8 mouse cellular contexts compared by ENCODE assay signal in genomic region chr5:37338288-37338687, GRCm38 (mm10). TPM values are rescaled to one million over a fixed set of nuclear protein-coding genes. Genes with fewer than 3 reads are reported as not detected.
DNase-seq lines count a peak whose midpoint lies in the region; ATAC-seq and TF ChIP-seq lines count a peak whose summit lies in the region.

TSS of gene Evc2 (plus strand) at chr5:37338499.

- peak within 1 kb of the TSS; percentile 80 for H3K9ac ChIP-seq in ES-E14 (ENCODE audit: insufficient read depth, low read depth, low read length, poor library complexity, severe bottlenecking)
- peak within 1 kb of the TSS; percentile 71 for H3K9ac ChIP-seq in hindbrain, embryonic 11.5 days (ENCODE audit: low read depth, low read length)

- H3K4me2 ChIP-seq in hindbrain, embryonic 11.5 days (replicated peaks; ENCODE audit: low read depth, low read length) = peak within 1 kb of the TSS; percentile 84

- no peak within 1 kb of the TSS for H3K27ac ChIP-seq in ES-E14 (ENCODE audit: insufficient read depth, low read depth, low read length, poor library complexity, severe bottlenecking)
- H3K27ac ChIP-seq in brown adipose tissue, adult 24 weeks (replicated peaks; ENCODE audit: low read depth, low read length) = no peak within 1 kb of the TSS
- no peak within 1 kb of the TSS; the same call in 1 of the 2 replicates for H3K27ac ChIP-seq in hindbrain, embryonic 11.5 days (ENCODE audit: low read depth, low read length)

- H3K27me3 ChIP-seq in hindbrain, embryonic 11.5 days (ENCODE audit: control insufficient read depth, insufficient read depth, low read length) = no peaks in the 10 kb centered on the region

- under 1% methylated on average over 26 of the region's 27 CpGs for WGBS in hindbrain, embryonic 11.5 days

- no peak for DNase-seq in ES-E14 (ENCODE audit: low read depth, low spot score)
- DNase-seq in frontal cortex, postnatal 25 days (ENCODE audit: low spot score in 2 of 2) = peak; percentile 52 to 69
- peak; percentile 79 for DNase-seq in hindbrain, embryonic 11.5 days (ENCODE audit: low spot score)
- DNase-seq in layer of hippocampus, adult 9-11 months = peak; percentile 75
- DNase-seq in lung, adult 18-20 months = peak; percentile 59 to 67
- peak; percentile 66 for DNase-seq in ovary, postnatal 14 days (ENCODE audit: low spot score)
- no peak for DNase-seq in spleen, postnatal 14 days (ENCODE audit: low spot score in 2 of 2)

- H3K4me3 ChIP-seq in ES-E14 (ENCODE audit: insufficient read depth in 1 of 2, low read depth in 1 of 2, low read length in 2 of 2, poor library complexity in 1 of 2, severe bottlenecking in 1 of 2) = peak within 1 kb of the TSS; percentile 75 to 79
- peak within 1 kb of the TSS; percentile 55 for H3K4me3 ChIP-seq in brown adipose tissue, adult 24 weeks (ENCODE audit: insufficient read depth, low read depth, low read length)
- peak within 1 kb of the TSS; percentile 49 for H3K4me3 ChIP-seq in hindbrain, embryonic 11.5 days (ENCODE audit: low read depth, low read length)

- H3K4me1 ChIP-seq in ES-E14 (ENCODE audit: control insufficient read depth in 2 of 2, insufficient read depth in 2 of 2, low read length in 2 of 2, poor library complexity in 1 of 2) = peaks cover 2 to 7% of the 10 kb centered on the region in 2 experiments; a peak in 1 of 4 replicates
- 0 out of 2 replicates have a peak, but pooled peaks cover 2% of the 10 kb centered on the region for H3K4me1 ChIP-seq in brown adipose tissue, adult 24 weeks (ENCODE audit: control insufficient read depth, insufficient read depth, insufficient read length, low read length)
- peaks cover 10% of the 10 kb centered on the region for H3K4me1 ChIP-seq in hindbrain, embryonic 11.5 days (replicated peaks; ENCODE audit: control insufficient read depth, insufficient read depth, low read length)

- ATAC-seq in hindbrain, embryonic 11.5 days (ENCODE audit: low FRiP score) = peak; percentile 71

- in situ Hi-C loops in ES-E14 (cut with MboI; ENCODE audit: low sequenced_read_pairs in 2 of 2, unreplicated experiment in 2 of 2) = no loop called here

- H3K9me3 ChIP-seq in ES-E14 (ENCODE audit: control insufficient read depth, insufficient read depth, low read depth, low read length) = no peaks in the 10 kb centered on the region
- no peaks in the 10 kb centered on the region for H3K9me3 ChIP-seq in hindbrain, embryonic 11.5 days (ENCODE audit: control insufficient read depth, low read length)

- peaks cover under 1% of the 10 kb centered on the region; the same call in 1 of the 2 replicates for H3K36me3 ChIP-seq in ES-E14 (ENCODE audit: control insufficient read depth, insufficient read depth, low read length, poor library complexity, severe bottlenecking)
- H3K36me3 ChIP-seq in hindbrain, embryonic 11.5 days (ENCODE audit: control insufficient read depth, insufficient read depth, low read length) = no peaks in the 10 kb centered on the region; the same call in 1 of the 2 replicates

TF ChIP-seq in ES-E14, 5 proteins besides CTCF, POLR2A, EP300 and RAD21:
- TF ChIP-seq CHD2 (IDR thresholded peaks at IDR 0.05; ENCODE audit: low read depth, low read length) = no peak
- no peak for TF ChIP-seq ZC3H11A (IDR thresholded peaks at IDR 0.05; ENCODE audit: borderline replicate concordance, low read depth, low read length)
- TF ChIP-seq MAFK (IDR thresholded peaks at IDR 0.05; ENCODE audit: insufficient read depth, low read depth, low read length) = no peak
- no peak for TF ChIP-seq ZNF384 (IDR thresholded peaks at IDR 0.05; ENCODE audit: low read depth, low read length)
- TF ChIP-seq HCFC1 (IDR thresholded peaks at IDR 0.05; ENCODE audit: borderline replicate concordance, insufficient read depth, low read length) = no peak
TF ChIP-seq in ES-E14: peak in this region for 0.

RNA-seq across cellular contexts. Expression of gene Evc2, which starts in this region (rescaled TPM):
- 32.1 and 50.8 TPM in 2 replicates for total RNA-seq in ES-E14 (2012; rRNA removed)
- polyA plus RNA-seq in brown adipose tissue, adult 24 weeks (2012; ENCODE audit: insufficient read depth, insufficient read length, missing spikeins) = 1.1 and 1.3 TPM in 2 replicates
- polyA plus RNA-seq in hindbrain, embryonic 11.5 days (2014; fragmentation: Nextera tagmentation; extraction: Ambion mirVana) = 7.7 and 8.1 TPM in 2 replicates

Comparison
In these comparisons a context has a peak if more than half of its experiments do, and no peak if none do; other contexts are left out.
1. DNase-seq: peak in frontal cortex, postnatal 25 days (2 of 2), hindbrain, embryonic 11.5 days (single experiment), layer of hippocampus, adult 9-11 months (single experiment), lung, adult 18-20 months (2 of 2) and ovary, postnatal 14 days (single experiment); none in ES-E14 (single experiment) and spleen, postnatal 14 days (0 of 2).
2. Peak in every context shown above with its lines, with median percentiles within 50 percentile points of each other: H3K4me3 ChIP-seq.